Mouse (Mus musculus): ENCODE data around the gene Ncbp1. TPM values are rescaled to one million over a fixed set of nuclear protein-coding genes. Genes with fewer than 3 reads are reported as not detected.

Gene Ncbp1
- polyA plus RNA-seq, 1 experiment = 99.6 TPM

DNA sequence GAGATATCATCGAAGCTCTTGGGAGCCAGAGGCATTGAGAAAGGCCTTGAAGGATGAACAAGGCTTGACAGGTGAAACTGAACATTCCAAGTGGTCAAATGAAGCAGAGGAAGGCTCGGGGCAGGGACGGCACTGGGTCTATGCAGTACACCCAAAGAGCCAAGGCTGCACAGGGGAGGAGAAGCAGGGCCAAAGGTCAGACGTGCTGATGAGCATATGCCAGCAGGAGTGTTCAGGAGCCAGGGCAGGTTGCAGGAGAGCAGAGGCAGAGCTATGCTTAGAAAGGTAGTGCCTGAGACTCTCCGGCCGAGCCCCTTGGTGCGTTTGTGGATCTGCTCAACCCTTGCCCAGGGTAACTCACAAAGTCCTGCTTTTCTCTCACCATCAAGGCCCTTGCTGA is 41.9 kb upstream of the Ncbp1 start:
- no peak overlapping the region for H3K9ac ChIP-seq (ENCODE audit: low read depth, poor library complexity, severe bottlenecking)
- no peaks in the 10 kb centered on the region for H3K4me1 ChIP-seq (ENCODE audit: control insufficient read depth, insufficient read depth, low read length)
- no peaks in the 10 kb centered on the region for H3K36me3 ChIP-seq (ENCODE audit: control insufficient read depth, insufficient read depth, low read length, poor library complexity, severe bottlenecking)
- no peak overlapping the region for H3K4me3 ChIP-seq (ENCODE audit: low read depth, low read length)
- no peaks in the 10 kb centered on the region for H3K27me3 ChIP-seq (ENCODE audit: control insufficient read depth, insufficient read depth, low read length, poor library complexity, severe bottlenecking)
- TF ChIP-seq EP300 (IDR thresholded peaks at IDR 0.05; ENCODE audit: insufficient read depth, low read depth, low read length) (no peak), CTCF (IDR thresholded peaks at IDR 0.05; ENCODE audit: low read depth, low read length) (no peak), POLR2A (IDR thresholded peaks at IDR 0.05; ENCODE audit: insufficient read depth, low read length) (no peak)
- no peaks in the 10 kb centered on the region for H3K9me3 ChIP-seq (replicated peaks; ENCODE audit: control insufficient read depth, insufficient read depth, low read length, poor library complexity, severe bottlenecking)
- H3K27ac ChIP-seq (ENCODE audit: insufficient read depth, low read length) = no peak overlapping the region

DNA sequence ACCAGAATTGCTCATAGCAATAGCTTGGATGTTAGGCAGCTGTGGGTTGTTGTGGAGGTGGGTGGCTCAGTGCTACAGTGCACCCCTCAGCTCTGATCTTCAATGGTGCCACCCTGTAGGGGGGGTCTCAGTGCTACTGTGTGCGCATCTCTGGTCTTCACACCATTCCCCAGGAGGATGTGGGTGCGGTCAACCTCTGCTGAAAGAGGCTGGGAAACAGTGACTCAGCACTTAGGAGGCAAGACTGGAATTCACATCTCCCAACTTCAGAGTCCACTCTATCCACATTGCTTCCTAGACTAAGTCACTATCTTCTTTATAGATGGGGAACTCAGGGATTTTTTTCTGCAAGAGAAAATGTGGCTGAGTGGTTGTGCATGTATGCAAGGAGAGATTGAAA is 40.8 kb upstream of the Ncbp1 start:
- H3K4me3 ChIP-seq (ENCODE audit: low read depth, low read length) = no peak overlapping the region
- no peak overlapping the region for H3K9ac ChIP-seq (ENCODE audit: low read depth, poor library complexity, severe bottlenecking)
- H3K4me1 ChIP-seq (ENCODE audit: control insufficient read depth, insufficient read depth, low read length) = no peaks in the 10 kb centered on the region
- H3K36me3 ChIP-seq (ENCODE audit: control insufficient read depth, insufficient read depth, low read length, poor library complexity, severe bottlenecking) = no peaks in the 10 kb centered on the region
- no peak overlapping the region for H3K27ac ChIP-seq (ENCODE audit: insufficient read depth, low read length)
- TF ChIP-seq EP300 (IDR thresholded peaks at IDR 0.05; ENCODE audit: insufficient read depth, low read depth, low read length) (no peak), CTCF (IDR thresholded peaks at IDR 0.05; ENCODE audit: low read depth, low read length) (no peak), POLR2A (IDR thresholded peaks at IDR 0.05; ENCODE audit: insufficient read depth, low read length) (no peak)
- no peaks in the 10 kb centered on the region for H3K27me3 ChIP-seq (ENCODE audit: control insufficient read depth, insufficient read depth, low read length, poor library complexity, severe bottlenecking)
- no peaks in the 10 kb centered on the region for H3K9me3 ChIP-seq (replicated peaks; ENCODE audit: control insufficient read depth, insufficient read depth, low read length, poor library complexity, severe bottlenecking)

DNA sequence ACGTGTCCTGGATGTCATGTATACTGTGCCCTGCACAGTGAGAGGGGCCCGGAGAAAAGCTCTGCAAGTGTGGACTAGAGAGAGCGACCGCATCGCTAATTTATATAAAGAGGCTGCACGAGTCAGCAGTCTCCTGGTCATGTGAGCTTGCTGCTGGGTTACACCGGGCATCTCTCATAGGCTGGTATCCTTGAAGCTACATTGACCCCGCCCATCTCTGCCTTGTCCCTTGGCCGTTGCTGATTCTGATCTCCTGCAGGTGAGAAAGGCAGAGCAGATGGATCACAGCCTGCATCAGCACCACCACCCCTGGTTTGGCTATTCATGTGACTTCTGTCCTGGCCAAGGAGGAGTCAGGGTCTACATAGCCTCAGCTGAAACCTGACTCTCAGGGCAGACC is 39.3 kb upstream of the Ncbp1 start:
- no peaks in the 10 kb centered on the region for H3K4me1 ChIP-seq (ENCODE audit: control insufficient read depth, insufficient read depth, low read length)
- no peaks in the 10 kb centered on the region for H3K9me3 ChIP-seq (replicated peaks; ENCODE audit: control insufficient read depth, insufficient read depth, low read length, poor library complexity, severe bottlenecking)
- no peaks in the 10 kb centered on the region for H3K27me3 ChIP-seq (ENCODE audit: control insufficient read depth, insufficient read depth, low read length, poor library complexity, severe bottlenecking)
- no peak overlapping the region for H3K4me3 ChIP-seq (ENCODE audit: low read depth, low read length)
- TF ChIP-seq CTCF (IDR thresholded peaks at IDR 0.05; ENCODE audit: low read depth, low read length) = no peak
- no peak overlapping the region for H3K27ac ChIP-seq (ENCODE audit: insufficient read depth, low read length)
- no peak overlapping the region for H3K9ac ChIP-seq (ENCODE audit: low read depth, poor library complexity, severe bottlenecking)
- no peaks in the 10 kb centered on the region for H3K36me3 ChIP-seq (ENCODE audit: control insufficient read depth, insufficient read depth, low read length, poor library complexity, severe bottlenecking)

DNA sequence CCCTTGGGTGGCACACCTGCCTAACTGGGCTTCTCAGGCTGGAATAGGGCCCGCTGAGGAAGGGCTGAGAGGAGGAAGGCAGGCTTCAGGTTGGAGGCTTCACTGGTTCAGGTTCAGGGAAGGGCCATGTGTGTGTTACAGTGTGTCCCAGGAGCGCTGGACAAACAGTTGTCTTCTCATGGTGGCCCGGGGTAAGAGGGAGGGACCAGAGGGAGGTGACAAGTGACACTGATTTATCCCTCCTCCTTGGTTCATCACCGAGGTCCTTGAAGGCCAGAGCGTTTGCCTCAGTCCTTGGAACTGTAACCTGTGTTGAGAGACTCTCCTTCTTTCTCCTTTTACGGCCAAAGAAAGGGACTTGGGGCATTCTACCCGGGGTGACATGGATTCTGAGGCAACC is 37.9 kb upstream of the Ncbp1 start:
- no peaks in the 10 kb centered on the region for H3K4me1 ChIP-seq (ENCODE audit: control insufficient read depth, insufficient read depth, low read length)
- H3K27me3 ChIP-seq (ENCODE audit: control insufficient read depth, insufficient read depth, low read length, poor library complexity, severe bottlenecking) = no peaks in the 10 kb centered on the region
- no peaks in the 10 kb centered on the region for H3K9me3 ChIP-seq (replicated peaks; ENCODE audit: control insufficient read depth, insufficient read depth, low read length, poor library complexity, severe bottlenecking)
- no peak for TF ChIP-seq CTCF (IDR thresholded peaks at IDR 0.05; ENCODE audit: low read depth, low read length)
- TF ChIP-seq POLR2A (IDR thresholded peaks at IDR 0.05; ENCODE audit: insufficient read depth, low read length) = no peak
- no peak for TF ChIP-seq EP300 (IDR thresholded peaks at IDR 0.05; ENCODE audit: insufficient read depth, low read depth, low read length)
- H3K36me3 ChIP-seq (ENCODE audit: control insufficient read depth, insufficient read depth, low read length, poor library complexity, severe bottlenecking) = no peaks in the 10 kb centered on the region
- H3K27ac ChIP-seq (ENCODE audit: insufficient read depth, low read length) = no peak overlapping the region
- H3K9ac ChIP-seq (ENCODE audit: low read depth, poor library complexity, severe bottlenecking) = no peak overlapping the region
- no peak overlapping the region for H3K4me3 ChIP-seq (ENCODE audit: low read depth, low read length)

DNA sequence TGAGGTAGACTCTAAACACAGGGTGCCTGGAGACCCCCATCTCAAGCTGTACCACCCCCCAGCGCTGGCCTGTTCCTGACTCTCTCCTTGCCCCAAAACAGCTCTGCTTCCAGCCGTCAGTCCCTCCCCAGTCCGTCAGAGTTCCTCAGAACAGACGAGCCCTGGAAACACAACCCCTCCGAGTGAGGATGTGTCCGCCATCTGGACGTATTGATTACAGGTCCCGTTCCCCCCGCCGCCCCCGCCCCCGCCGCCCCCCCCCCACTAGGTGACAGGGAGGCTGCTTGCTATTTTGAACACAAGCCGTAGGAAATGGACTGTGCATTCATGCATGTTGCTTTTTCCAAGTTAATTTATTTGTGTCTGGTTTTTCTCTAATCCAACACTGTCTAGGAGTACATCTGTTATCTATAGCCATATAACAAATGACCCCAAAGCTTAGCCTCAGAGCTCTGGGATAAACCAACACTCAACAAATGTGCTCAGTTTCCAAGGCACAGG is 37.2 kb upstream of the Ncbp1 start:
- Histone ChIP-seq H3K9ac (ENCODE audit: low read depth, poor library complexity, severe bottlenecking) (no peak overlapping the region), H3K9me3 (replicated peaks; ENCODE audit: control insufficient read depth, insufficient read depth, low read length, poor library complexity, severe bottlenecking) (no peaks in the 10 kb centered on the region), H3K27me3 (ENCODE audit: control insufficient read depth, insufficient read depth, low read length, poor library complexity, severe bottlenecking) (no peaks in the 10 kb centered on the region), H3K4me3 (ENCODE audit: low read depth, low read length) (no peak overlapping the region), H3K27ac (ENCODE audit: insufficient read depth, low read length) (no peak overlapping the region), H3K4me1 (ENCODE audit: control insufficient read depth, insufficient read depth, low read length) (no peaks in the 10 kb centered on the region), H3K36me3 (ENCODE audit: control insufficient read depth, insufficient read depth, low read length, poor library complexity, severe bottlenecking) (no peaks in the 10 kb centered on the region)
- no peak for TF ChIP-seq CTCF (IDR thresholded peaks at IDR 0.05; ENCODE audit: low read depth, low read length)
- no peak for TF ChIP-seq POLR2A (IDR thresholded peaks at IDR 0.05; ENCODE audit: insufficient read depth, low read length)
- TF ChIP-seq EP300 (IDR thresholded peaks at IDR 0.05; ENCODE audit: insufficient read depth, low read depth, low read length) = no peak

DNA sequence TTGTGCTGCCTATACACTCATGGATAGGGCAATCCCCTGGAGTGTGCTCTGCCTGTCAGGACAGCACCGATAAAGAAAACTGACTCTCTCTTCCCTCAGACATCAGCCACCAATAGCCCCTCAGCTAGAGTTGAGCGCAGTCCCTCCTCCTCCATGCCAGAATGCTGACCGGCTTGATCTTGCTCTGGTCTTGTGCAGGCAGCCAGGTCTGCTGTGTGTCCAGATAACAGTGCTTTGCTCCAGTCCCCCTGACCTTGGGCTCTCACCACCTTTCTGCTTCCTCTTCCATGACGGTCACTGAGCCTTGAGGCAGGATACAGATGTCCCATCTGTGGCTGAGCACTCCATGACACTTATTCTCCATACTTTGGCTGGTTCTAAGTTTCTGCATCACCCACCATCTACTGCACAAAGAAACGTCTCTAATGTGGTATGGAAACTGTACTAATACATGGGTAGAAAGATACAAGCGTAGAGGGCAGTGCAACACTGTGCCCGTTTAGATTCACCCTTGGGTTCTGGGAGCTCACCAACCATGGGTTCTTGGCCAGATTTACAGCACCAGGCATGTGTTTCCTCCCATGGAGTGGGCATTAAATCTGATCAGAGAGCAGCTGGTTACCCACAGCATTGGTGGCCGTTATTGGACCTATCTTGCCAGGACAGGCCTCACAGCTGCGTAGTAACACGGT is 36.2 kb upstream of the Ncbp1 start:
- TF ChIP-seq POLR2A (IDR thresholded peaks at IDR 0.05; ENCODE audit: insufficient read depth, low read length) = no peak
- TF ChIP-seq EP300 (IDR thresholded peaks at IDR 0.05; ENCODE audit: insufficient read depth, low read depth, low read length) = no peak
- no peak for TF ChIP-seq CTCF (IDR thresholded peaks at IDR 0.05; ENCODE audit: low read depth, low read length)
- H3K9me3 ChIP-seq (replicated peaks; ENCODE audit: control insufficient read depth, insufficient read depth, low read length, poor library complexity, severe bottlenecking) = no peaks in the 10 kb centered on the region
- H3K27ac ChIP-seq (ENCODE audit: insufficient read depth, low read length) = no peak overlapping the region
- H3K9ac ChIP-seq (ENCODE audit: low read depth, poor library complexity, severe bottlenecking) = no peak overlapping the region
- no peaks in the 10 kb centered on the region for H3K4me1 ChIP-seq (ENCODE audit: control insufficient read depth, insufficient read depth, low read length)
- no peaks in the 10 kb centered on the region for H3K27me3 ChIP-seq (ENCODE audit: control insufficient read depth, insufficient read depth, low read length, poor library complexity, severe bottlenecking)
- no peak overlapping the region for H3K4me3 ChIP-seq (ENCODE audit: low read depth, low read length)
- no peaks in the 10 kb centered on the region for H3K36me3 ChIP-seq (ENCODE audit: control insufficient read depth, insufficient read depth, low read length, poor library complexity, severe bottlenecking)
